Mouse (Mus musculus): ENCODE measurements at regions not wholly inside any gene's neighbourhood (a gene's known extent, or its start where the extent isn't known, plus 50 kb on each side); places are given as distances from the start of the nearest gene placed in this dataset.

DNA sequence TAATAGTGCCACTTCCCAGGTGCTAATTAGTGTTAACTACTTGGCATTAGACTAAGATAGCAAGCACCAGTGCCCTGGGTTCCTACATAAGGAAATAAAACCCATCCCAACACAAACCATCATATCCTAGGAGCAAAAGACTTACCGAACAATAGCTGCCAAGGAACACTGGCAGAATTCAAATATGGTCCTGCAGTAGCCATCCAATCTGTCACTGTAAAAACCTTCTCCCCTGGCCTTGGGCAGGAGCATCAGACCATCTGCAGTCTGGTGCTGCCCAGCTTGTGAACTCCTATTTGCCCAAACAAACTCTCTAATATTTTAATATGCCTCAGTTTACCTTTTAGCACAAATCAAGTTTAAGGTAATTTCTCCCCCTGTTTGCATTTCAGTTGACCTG lies 137.9 kb upstream of the Nabp1 start:
- Histone ChIP-seq H3K9me3 (ENCODE audit: control insufficient read depth, low read length) (no peaks in the 10 kb centered on the region), H3K4me2 (ENCODE audit: low read length) (no peak overlapping the region), H3K4me1 (ENCODE audit: control insufficient read depth, insufficient read depth, low read depth, low read length) (peaks cover 17% of the 10 kb centered on the region), H3K27me3 (replicated peaks; ENCODE audit: control insufficient read depth, insufficient read depth, low read length) (no peaks in the 10 kb centered on the region), H3K36me3 (ENCODE audit: control insufficient read depth, insufficient read depth, low read length) (no peaks in the 10 kb centered on the region), H3K4me3 (ENCODE audit: low read length) (no peak overlapping the region), H3K27ac (ENCODE audit: low read depth, low read length) (no peak overlapping the region), H3K9ac (ENCODE audit: low read depth, low read length) (no peak overlapping the region)
- 86% methylated on average over 1 of the region's 1 CpGs for WGBS
- no peak for ATAC-seq

- WGBS, result 29% methylated on average over 6 of the region's 6 CpGs
- peaks cover 17% of the 10 kb centered on the region for H3K4me1 ChIP-seq (ENCODE audit: control insufficient read depth, insufficient read depth, low read depth, low read length)
- H3K9ac ChIP-seq (ENCODE audit: low read depth, low read length), result no peak overlapping the region
- ATAC-seq, result peak; percentile 51; the same call in 1 of the 2 replicates
- no peaks in the 10 kb centered on the region for H3K36me3 ChIP-seq (ENCODE audit: control insufficient read depth, insufficient read depth, low read length)
- H3K4me2 ChIP-seq (ENCODE audit: low read length), result no peak overlapping the region
- no peak overlapping the region for H3K4me3 ChIP-seq (ENCODE audit: low read length)
- H3K27ac ChIP-seq (ENCODE audit: low read depth, low read length), result no peak overlapping the region
- no peaks in the 10 kb centered on the region for H3K9me3 ChIP-seq (ENCODE audit: control insufficient read depth, low read length)
- H3K27me3 ChIP-seq (replicated peaks; ENCODE audit: control insufficient read depth, insufficient read depth, low read length), result no peaks in the 10 kb centered on the region
Observed at GRCm38 (mm10) chr1:51615523-51615922, 137.3 kb upstream of the Nabp1 start.

DNA sequence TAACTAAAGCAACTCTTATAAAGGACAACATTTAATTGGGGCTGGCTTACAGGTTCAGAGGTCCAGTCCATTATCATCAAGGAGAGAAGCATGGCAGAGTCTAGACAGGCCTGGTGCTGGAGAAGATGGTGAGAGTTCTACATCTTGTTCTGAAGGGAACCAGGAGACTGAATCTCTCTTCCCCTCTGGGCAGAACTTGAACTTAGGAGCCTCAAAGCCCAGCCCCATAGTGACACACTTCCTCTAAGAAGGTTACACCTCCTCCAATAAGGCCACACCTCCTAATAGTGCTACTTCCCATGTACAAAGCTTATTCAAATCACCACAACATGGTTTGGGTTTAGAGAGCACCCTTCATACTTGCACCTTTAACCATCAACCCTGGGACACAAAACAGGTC lies 136.5 kb upstream of the Nabp1 start:
- no peak overlapping the region for H3K4me2 ChIP-seq (ENCODE audit: low read length)
- H3K9ac ChIP-seq (ENCODE audit: low read depth, low read length), result no peak overlapping the region
- no peak overlapping the region for H3K27ac ChIP-seq (ENCODE audit: low read depth, low read length)
- H3K36me3 ChIP-seq (ENCODE audit: control insufficient read depth, insufficient read depth, low read length), result no peaks in the 10 kb centered on the region
- H3K4me3 ChIP-seq (ENCODE audit: low read length), result no peak overlapping the region
- ATAC-seq, result no peak
- H3K27me3 ChIP-seq (replicated peaks; ENCODE audit: control insufficient read depth, insufficient read depth, low read length), result no peaks in the 10 kb centered on the region
- H3K4me1 ChIP-seq (ENCODE audit: control insufficient read depth, insufficient read depth, low read depth, low read length), result peaks cover 17% of the 10 kb centered on the region
- H3K9me3 ChIP-seq (ENCODE audit: control insufficient read depth, low read length), result no peaks in the 10 kb centered on the region

GRCm38 (mm10) chr1:51609295-51609694 lies 131.1 kb upstream of the Nabp1 start:
- WGBS, result 89% methylated on average over 5 of the region's 5 CpGs
- H3K4me1 ChIP-seq (ENCODE audit: control insufficient read depth, insufficient read depth, low read depth, low read length), result peaks cover 9% of the 10 kb centered on the region
- no peaks in the 10 kb centered on the region for H3K9me3 ChIP-seq (ENCODE audit: control insufficient read depth, low read length)
- no peak overlapping the region for H3K27ac ChIP-seq (ENCODE audit: low read depth, low read length)
- H3K9ac ChIP-seq (ENCODE audit: low read depth, low read length), result no peak overlapping the region
- no peak overlapping the region for H3K4me2 ChIP-seq (ENCODE audit: low read length)
- H3K27me3 ChIP-seq (replicated peaks; ENCODE audit: control insufficient read depth, insufficient read depth, low read length), result no peaks in the 10 kb centered on the region
- H3K4me3 ChIP-seq (ENCODE audit: low read length), result no peak overlapping the region
- no peak for ATAC-seq
- H3K36me3 ChIP-seq (ENCODE audit: control insufficient read depth, insufficient read depth, low read length), result no peaks in the 10 kb centered on the region

DNA sequence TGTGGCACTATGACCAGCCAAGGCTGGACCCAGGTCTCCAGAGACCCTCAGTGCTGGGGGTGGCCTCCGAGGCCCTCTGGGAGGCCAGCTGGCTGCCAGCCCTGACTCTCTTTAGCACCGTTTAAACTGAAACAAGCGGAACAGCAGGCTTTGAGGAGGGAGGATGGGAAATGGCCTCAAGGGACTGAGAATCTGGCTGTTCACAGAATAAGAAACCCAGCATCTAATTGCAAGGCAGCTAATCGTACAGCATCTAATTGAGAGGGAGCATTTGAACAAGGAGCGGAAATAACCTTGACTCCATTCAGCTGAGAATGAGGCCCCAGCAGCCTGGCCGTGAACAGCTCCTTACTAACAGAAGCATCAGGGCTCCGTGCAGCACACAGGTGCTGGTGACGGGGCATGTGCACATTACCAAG lies 129.2 kb upstream of the Nabp1 start:
- Histone ChIP-seq H3K9me3 (ENCODE audit: control insufficient read depth, low read length) (no peaks in the 10 kb centered on the region), H3K27me3 (replicated peaks; ENCODE audit: control insufficient read depth, insufficient read depth, low read length) (no peaks in the 10 kb centered on the region), H3K4me3 (ENCODE audit: low read length) (no peak overlapping the region), H3K36me3 (ENCODE audit: control insufficient read depth, insufficient read depth, low read length) (no peaks in the 10 kb centered on the region), H3K27ac (ENCODE audit: low read depth, low read length) (peak overlapping the region; percentile 6; the same call in 1 of the 2 replicates), H3K9ac (ENCODE audit: low read depth, low read length) (no peak overlapping the region), H3K4me2 (ENCODE audit: low read length) (no peak overlapping the region), H3K4me1 (ENCODE audit: control insufficient read depth, insufficient read depth, low read depth, low read length) (peaks cover 9% of the 10 kb centered on the region)
- 7% methylated on average over 8 of the region's 8 CpGs for WGBS
- peak; percentile 76 for ATAC-seq

DNA sequence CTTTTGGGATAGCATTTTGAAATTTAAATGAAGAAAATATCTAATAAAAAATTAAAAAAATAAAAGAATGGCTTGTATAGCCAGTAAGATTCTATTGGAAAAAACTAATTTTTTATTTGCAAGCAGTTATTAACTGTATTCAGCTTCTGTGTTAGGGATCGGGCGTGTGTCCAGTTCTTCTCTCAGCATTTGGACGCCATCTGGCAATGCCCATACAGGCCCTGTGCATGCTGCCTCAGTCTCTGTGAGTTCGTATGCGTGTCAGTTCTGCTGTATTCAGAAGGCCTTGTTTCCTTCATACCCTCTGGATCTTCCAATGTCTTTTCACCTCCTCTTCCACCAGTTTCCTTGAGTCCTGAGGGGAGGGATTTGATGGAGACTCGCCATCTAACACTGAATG lies 123.8 kb upstream of the Nabp1 start:
- 85% methylated on average over 6 of the region's 6 CpGs for whole genome bisulfite sequencing
- no peak overlapping the region for H3K4me2 ChIP-seq (ENCODE audit: low read length)
- ATAC-seq, result no peak

GRCm38 (mm10) chr1:51600425-51600824 lies 122.2 kb upstream of the Nabp1 start:
- no peaks in the 10 kb centered on the region for H3K36me3 ChIP-seq (ENCODE audit: control insufficient read depth, insufficient read depth, low read length)
- 32% methylated on average over 7 of the region's 7 CpGs for WGBS
- no peak for ATAC-seq
- H3K27ac ChIP-seq (ENCODE audit: low read depth, low read length), result no peak overlapping the region
- no peak overlapping the region for H3K4me3 ChIP-seq (ENCODE audit: low read length)
- H3K27me3 ChIP-seq (replicated peaks; ENCODE audit: control insufficient read depth, insufficient read depth, low read length), result no peaks in the 10 kb centered on the region
- H3K9ac ChIP-seq (ENCODE audit: low read depth, low read length), result no peak overlapping the region
- H3K4me1 ChIP-seq (ENCODE audit: control insufficient read depth, insufficient read depth, low read depth, low read length), result no peaks in the 10 kb centered on the region
- no peaks in the 10 kb centered on the region for H3K9me3 ChIP-seq (ENCODE audit: control insufficient read depth, low read length)
- no peak overlapping the region for H3K4me2 ChIP-seq (ENCODE audit: low read length)

More for the DNA sequence above, 123.8 kb upstream of the Nabp1 start:
- no peaks in the 10 kb centered on the region for H3K36me3 ChIP-seq (ENCODE audit: control insufficient read depth, insufficient read depth, low read length)
- no peaks in the 10 kb centered on the region for H3K27me3 ChIP-seq (replicated peaks; ENCODE audit: control insufficient read depth, insufficient read depth, low read length)
- no peak overlapping the region for H3K9ac ChIP-seq (ENCODE audit: low read depth, low read length)
- no peak overlapping the region for H3K4me3 ChIP-seq (ENCODE audit: low read length)
- H3K27ac ChIP-seq (ENCODE audit: low read depth, low read length), result no peak overlapping the region
- no peaks in the 10 kb centered on the region for H3K9me3 ChIP-seq (ENCODE audit: control insufficient read depth, low read length)
- no peaks in the 10 kb centered on the region for H3K4me1 ChIP-seq (ENCODE audit: control insufficient read depth, insufficient read depth, low read depth, low read length)

- ATAC-seq, result peak; percentile 97
- Histone ChIP-seq H3K9ac (ENCODE audit: low read depth, low read length) (no peak overlapping the region), H3K4me2 (ENCODE audit: low read length) (no peak overlapping the region; the same call in 1 of the 2 replicates), H3K4me3 (ENCODE audit: low read length) (no peak overlapping the region), H3K27me3 (replicated peaks; ENCODE audit: control insufficient read depth, insufficient read depth, low read length) (no peaks in the 10 kb centered on the region), H3K9me3 (ENCODE audit: control insufficient read depth, low read length) (no peaks in the 10 kb centered on the region), H3K4me1 (ENCODE audit: control insufficient read depth, insufficient read depth, low read depth, low read length) (no peaks in the 10 kb centered on the region), H3K27ac (ENCODE audit: low read depth, low read length) (no peak overlapping the region), H3K36me3 (ENCODE audit: control insufficient read depth, insufficient read depth, low read length) (no peaks in the 10 kb centered on the region)
- 52% methylated on average over 18 of the region's 18 CpGs for WGBS
Observed at GRCm38 (mm10) chr1:51596935-51597820, 119.0 kb upstream of the Nabp1 start.

DNA sequence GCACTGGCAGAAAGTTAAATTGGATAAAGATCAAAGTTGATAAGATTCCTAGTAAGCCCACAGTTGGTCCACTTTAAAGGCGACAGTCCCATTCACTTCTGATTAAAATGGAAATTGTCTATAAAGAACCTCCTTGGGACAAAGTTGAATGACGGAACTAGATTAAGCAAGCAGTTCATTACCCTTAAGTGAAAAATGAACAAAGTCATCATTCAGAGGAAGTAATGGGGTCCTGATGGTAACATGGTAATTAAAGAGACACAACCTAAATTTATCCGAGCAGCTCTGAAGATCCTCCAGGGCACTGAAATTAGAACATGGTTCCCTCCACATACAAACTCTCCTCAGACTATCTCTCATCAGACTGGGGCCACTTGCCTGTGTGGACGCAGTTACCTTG lies 116.4 kb upstream of the Nabp1 start:
- Histone ChIP-seq H3K4me1 (ENCODE audit: control insufficient read depth, insufficient read depth, low read depth, low read length) (no peaks in the 10 kb centered on the region; the same call in 1 of the 2 replicates), H3K36me3 (ENCODE audit: control insufficient read depth, insufficient read depth, low read length) (no peaks in the 10 kb centered on the region), H3K27ac (ENCODE audit: low read depth, low read length) (no peak overlapping the region), H3K9me3 (ENCODE audit: control insufficient read depth, low read length) (no peaks in the 10 kb centered on the region), H3K4me3 (ENCODE audit: low read length) (no peak overlapping the region), H3K9ac (ENCODE audit: low read depth, low read length) (no peak overlapping the region), H3K4me2 (ENCODE audit: low read length) (no peak overlapping the region), H3K27me3 (replicated peaks; ENCODE audit: control insufficient read depth, insufficient read depth, low read length) (no peaks in the 10 kb centered on the region)
- ATAC-seq, result no peak
- 68% methylated on average over 4 of the region's 4 CpGs for WGBS
